Mouse (Mus musculus) fat pad, adult 2 months (tissue): ENCODE measurements around the gene Pax3.

Source experiments
- DNase-seq: peaks from one replicate; pipeline ENCODE4 v3.0.0-alpha.2; 2011; ENCODE audit warnings: low read depth, low spot score; ENCODE audit errors: extremely low read depth

Gene Pax3

DNA sequence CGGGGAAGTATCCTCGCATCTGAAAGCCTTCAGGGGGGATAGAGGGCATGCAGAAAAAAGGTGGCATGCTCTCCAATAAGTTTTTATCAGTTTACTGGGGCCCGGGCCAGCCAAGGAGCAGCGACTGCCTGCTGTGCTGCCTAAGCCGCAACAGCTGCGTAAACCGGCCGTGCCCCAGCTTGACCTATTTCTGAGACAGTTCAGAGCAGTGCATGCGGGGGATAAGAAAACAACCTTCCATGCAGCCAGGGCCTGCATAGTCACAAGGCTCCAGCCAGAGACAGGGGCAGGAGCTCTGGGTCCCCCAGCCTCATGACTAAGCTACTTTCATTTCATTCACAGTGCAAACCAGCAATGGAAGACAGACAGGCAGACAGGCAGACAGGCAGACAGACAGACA lies 15.1 kb downstream of the Pax3 start:
- no peak for DNase-seq

DNA sequence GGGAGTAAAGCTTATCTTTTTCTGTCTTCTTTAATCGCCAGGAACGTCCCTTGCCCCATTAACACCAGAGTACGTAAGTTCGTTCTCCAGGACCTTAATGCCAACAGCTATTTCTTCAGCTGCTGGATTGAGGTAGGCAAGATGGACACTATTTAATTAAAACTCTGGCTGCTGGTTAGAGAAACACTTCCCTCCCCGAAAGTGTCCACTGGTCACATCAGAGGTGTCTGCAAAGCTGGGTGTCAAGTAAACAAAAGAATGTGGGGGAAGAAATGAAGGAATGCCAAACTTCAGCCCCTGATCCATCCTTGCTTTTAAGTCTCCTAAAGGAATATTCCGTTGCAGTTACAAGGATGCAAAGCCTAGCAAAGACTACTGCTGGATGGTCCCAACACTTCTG lies 24.6 kb downstream of the Pax3 start:
- no peak for DNase-seq

DNA sequence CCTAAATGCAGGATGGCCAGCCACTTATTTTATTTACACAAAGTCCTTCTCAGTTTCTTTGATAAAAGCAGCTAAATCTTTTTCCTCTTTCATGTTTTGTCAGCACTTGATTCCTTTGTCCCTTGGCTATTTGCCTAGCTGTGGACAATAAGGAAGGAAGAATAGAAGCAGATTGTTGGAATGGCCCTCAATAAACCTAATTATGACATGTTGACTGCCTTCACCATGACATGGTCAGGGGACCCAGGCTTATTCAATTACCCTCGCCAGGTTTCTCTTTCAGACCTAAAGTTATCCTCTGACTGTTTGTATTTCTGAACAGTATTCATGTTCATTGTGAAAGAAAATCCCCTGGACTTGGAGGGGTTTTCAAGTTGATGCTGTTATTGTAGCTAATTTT lies 25.3 kb downstream of the Pax3 start:
- DNase-seq = no peak

DNA sequence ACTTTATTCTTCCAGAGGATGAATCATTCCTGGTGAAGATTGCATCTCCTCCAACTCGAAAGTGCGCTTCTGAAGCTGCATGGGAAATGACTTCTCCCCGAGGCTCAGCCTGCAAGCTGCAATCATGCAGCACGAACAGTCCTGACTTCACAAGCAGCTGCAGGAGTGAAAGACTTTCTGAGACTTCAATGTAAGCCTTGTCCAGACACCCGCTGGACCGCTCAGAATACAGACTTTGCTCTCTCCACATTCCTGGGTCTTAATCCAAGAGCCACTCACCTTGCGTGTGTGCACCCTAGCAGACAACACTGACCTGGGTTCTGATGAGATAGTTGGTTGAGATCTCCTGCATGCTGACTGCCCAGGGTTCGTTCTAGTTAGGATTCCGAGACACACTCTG lies 26.2 kb downstream of the Pax3 start:
- DNase-seq = no peak

DNA sequence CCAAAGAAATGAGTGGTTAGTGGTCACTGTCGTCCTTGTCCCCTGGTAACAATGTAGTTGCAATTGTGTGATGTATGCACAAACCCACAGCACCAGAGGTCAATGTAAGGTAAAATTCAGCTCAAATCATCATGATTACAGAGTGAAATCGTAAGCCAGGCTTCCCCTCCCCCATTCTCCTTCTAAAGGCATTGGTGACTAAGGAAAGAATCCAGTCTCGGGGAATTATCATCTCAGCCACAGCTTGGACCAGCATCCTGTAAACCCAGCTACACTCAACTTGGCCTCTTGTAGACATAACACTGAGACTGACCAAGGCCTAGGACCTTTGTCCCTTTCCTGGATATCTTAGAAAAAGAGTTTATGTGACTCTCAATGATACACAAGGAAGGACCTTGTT lies 28.1 kb downstream of the Pax3 start:
- no peak for DNase-seq

DNA sequence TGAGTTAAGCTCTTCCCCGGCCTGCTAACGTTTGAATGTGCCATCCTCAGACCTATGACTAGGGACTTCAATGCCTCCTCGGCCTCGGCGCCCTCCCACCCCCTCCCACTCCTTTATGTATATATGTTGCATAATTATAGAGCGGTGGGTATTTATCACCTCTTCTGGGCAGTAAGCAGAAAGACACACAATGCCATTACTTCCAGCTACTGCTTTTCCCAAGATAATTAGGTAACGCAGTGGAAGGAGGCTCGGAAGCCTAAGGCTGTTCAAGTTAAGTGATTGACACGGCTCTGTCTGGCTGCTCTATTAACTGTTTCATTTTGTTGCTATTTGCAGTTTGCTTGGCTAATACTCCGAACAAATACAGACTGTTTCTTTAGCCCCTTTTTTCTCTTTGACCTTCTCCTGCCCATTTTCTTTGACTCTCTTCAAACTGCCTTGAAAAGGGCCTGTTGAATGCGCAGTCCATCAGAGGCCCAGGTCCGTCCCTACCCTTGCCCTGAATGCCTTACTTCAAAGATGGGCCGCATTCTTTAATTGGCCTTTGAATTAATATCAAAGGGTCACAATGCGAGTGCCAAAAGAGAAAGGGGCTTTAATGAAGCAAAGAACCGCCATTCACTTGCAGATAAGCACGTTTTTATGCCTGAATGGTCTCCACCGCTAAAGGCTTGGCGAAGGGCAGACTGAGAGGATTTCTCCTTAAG lies 29.2 kb downstream of the Pax3 start:
- DNase-seq = no peak

DNA sequence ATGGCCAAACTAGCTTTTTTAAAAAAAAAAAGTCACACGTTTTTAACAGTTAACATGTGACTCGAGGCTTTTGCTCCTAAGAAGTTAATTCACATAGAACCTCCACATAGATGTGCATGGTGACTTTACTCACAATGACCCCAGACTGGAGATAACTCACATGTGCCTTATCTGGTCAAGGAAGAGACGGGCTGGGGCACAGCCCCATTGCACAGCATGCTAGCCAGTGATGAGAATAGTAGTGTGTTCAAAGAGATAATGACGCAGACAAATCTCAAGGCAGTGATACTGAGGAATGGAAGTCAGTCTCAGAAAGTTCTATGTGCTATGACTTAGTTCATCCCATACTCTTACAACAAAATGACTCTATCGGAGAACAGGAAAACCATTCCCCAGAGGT lies 35.2 kb downstream of the Pax3 start:
- DNase-seq = no peak

DNA sequence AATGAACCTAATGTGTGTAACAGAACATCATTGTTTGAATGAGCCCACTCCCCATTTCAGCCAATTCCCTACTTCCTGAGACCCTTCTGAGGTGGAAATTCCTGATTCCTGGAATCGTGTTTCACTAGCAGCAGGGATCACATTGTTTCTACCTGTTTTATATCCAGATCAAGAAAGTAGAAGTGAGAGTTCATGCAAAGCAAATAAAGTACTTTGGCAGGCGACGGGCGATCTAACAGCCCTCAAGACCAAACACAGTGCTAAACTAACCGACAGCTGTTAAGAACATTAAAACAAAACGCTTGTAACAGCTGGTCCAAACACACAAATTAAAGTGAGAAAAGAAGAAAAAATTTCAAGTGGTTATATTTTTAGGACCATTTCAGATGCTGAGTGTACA lies 39.0 kb downstream of the Pax3 start:
- DNase-seq = no peak

DNA sequence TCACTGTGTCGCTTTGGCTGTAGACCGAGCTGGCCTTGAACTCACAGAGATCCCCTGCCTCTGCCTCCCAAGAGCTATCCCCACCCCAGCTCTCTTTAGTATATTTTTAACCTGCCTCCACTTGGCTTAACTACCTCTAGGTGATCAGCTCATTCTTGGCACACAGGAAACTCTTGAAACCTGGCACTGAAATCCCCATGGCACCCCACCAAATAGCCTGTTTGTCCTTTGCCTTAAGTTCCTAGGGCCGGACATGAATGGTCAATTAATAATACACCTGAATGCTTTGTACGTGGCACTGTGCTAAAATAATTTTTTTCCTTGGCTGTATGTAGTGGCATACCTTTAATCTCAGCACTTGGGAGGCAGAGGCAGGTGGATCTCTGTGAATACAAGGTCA lies 41.1 kb downstream of the Pax3 start:
- no peak for DNase-seq

DNA sequence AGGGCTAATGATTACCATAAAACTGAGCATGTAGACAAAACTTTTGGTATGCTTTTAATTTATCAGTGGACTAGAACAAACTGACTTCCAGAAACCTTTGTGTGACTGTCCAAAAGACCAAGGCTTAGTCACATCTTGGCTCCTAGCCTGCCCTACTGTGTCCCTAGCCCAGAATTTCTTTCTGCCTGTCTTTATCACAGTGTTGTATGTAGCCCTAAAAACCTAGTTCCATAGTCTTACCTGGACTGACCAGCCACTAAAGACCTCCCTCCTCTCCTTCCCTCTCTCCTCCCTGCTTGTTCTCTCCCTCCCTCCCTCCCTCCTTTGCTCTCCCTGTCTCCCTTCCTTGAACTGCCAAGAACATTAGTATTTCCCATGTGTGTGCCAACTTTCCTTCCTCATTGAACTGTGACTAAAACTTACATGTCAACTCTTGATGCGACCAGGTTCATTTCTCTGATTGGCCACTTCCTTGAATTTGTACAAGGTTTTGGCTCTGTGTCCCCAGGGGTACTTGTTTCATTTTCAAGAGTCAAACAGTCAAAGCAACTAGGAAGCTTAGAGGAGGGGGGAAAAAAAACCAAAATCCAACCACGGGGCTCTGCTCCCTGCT lies 48.8 kb downstream of the Pax3 start:
- DNase-seq = no peak

DNA sequence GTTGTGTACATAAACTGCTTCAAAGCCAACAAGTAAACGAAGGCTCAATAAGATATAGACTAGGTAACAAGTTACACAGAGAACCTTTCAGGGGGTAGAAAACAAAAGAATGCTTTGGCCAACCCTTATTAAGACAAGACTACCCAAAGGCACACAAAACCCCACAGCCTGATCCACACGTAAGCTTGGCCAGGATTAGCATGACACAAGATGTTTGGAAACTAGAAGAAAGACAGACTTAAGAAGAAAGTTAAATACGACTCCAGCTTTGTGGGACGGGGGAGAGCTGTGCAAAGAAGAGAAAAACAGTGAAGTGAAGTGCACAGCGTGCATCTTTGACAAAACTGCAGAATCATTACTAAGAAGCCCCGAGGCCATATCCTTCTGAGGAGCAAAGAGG lies 53.5 kb downstream of the Pax3 start:
- DNase-seq = no peak

DNA sequence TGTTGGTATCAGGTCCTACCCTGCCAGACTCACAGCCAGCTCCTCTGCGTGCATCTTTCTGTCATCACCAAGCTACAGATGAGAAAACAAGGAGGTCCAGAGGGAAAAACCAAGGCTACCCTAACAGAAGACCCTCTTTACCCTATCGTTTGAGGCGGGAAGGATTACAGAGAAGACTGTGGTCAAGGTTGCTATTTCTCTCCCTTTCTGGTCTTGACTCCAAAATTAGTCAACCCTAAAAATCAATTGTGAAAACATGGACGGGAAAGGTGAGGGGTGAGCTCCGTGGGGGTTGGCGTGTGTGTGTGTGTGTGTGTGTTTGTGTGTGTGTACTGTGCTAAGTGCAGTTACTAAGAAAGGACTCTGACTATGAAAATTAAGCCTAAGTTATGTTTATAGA lies 54.0 kb downstream of the Pax3 start:
- DNase-seq = no peak

DNA sequence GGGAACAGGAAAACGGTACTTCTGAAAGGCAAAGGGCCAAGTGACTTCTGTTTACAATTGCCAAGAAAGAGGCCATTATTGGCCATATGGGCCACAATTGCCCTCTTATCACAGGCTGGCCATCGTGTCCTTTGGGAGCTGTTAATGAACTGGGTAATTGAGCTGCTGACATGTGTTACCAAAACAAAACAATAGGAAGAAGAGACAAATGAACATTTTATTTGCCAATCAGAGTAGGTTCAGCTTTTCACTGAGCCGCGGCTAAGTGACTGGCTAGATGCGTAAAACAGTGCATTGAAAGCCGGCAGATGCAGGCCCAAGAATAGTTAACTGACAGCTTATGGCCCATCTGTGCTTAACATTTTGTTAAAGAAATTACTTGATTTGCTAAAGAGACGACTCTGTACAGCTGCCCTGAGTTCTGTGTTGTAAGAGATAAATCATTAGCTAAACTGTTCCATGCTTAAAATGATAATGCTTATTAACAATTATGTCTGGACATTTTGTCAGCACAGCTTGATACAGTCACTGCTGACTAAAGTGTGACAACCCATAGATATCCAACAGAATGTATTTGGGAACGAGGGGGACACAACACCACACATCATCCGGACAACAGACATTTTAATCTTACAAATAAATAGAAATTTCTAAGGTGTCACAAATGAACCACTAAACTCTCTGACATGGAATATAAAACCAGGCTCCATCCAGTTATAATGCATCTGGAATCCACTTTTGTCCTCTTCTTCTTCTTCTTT lies 55.0 kb downstream of the Pax3 start:
- DNase-seq = no peak

DNA sequence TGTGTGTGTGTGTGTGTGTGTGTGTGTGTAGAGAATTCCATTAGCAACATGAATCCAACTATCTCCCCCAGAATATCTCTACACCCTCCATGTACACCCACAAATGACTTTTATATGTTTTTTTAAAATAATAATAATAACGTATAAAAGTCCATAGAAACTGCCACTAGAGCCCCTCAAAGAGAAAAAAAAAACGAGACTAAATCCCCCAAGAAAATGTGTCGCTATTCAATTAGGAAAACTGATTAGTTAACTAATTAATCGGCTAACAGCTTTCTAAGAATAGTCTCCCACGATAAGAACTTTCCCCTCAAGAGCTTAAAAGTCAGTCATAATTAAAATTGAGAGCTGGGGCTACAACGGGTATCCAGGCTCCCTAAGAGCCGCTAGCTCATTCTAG lies 55.6 kb downstream of the Pax3 start:
- no peak for DNase-seq

DNA sequence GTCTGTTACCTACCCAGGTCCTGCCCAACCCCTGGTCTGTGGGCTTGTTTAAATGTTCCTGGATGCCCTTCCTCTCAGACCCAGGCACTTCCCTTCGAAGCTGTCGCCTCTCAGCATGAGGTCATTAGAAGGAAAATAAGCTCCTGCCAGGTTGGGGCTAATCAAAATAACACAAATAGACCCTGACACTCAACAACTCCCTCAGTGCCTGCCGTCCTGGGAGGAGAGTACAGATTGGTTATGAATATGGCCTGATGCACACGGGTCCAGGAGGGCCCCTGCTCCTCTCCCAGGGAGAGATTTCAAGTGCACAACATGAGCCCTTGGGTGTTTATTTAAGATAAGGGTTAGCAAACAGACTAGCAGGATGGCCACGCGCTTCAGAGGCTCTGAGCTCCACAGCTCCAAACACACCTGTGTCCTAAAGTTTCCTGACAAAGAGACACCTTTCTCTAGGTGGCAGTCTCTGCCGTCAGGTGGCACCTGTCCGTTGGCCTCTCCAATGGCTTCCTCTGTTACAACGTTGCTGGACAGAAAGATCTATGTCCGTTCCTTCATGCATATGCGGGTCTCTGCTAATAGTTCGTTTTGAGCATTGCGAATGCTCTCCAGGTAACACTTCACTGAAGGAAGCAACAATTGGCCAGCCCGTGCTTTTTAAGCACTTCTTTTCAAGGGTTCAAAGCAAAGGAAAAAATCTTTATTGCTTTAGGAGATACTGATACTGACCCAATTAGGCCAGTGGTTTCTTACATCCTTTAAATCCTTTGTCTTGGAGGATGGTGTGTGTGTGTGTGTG lies 56.2 kb downstream of the Pax3 start:
- DNase-seq = no peak

DNA sequence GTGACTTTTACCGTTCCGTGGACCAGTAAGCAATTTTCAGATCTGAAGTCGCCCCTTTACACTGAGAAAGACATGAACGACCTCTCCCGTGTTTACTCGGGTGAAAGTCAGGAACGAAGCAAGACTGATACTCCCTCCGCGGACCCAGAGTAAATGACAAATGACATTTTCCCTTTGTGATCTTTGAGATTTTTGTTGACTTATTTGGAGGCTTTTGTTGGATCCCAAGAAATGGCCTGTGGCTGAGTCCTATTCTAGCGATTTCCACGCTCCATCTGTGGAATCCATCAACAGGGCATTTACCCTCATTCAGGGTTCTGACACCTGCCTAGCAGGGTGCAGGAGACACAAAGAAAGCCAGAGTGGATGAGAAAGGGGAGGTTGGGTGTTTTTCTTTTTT lies 57.6 kb downstream of the Pax3 start:
- DNase-seq = no peak

DNA sequence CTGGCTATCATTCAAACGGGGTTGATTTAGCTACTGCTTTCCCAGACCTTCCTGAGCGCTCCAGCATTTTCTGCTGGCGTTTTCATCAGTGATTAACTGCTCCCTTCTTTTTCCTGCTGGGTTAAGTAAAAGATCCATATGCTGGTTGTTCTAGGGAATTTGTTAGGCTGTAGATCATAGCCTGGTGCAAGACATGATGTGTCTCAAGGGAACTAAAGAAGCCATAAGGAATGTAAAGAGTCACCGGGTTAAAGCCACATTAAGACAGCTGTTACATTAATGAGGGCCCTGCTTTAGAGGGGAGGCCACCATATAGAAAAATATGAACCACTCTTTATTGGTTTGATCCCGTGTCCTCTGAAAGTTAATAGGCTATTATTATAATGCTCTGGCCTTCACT lies 67.7 kb downstream of the Pax3 start:
- DNase-seq = no peak

DNA sequence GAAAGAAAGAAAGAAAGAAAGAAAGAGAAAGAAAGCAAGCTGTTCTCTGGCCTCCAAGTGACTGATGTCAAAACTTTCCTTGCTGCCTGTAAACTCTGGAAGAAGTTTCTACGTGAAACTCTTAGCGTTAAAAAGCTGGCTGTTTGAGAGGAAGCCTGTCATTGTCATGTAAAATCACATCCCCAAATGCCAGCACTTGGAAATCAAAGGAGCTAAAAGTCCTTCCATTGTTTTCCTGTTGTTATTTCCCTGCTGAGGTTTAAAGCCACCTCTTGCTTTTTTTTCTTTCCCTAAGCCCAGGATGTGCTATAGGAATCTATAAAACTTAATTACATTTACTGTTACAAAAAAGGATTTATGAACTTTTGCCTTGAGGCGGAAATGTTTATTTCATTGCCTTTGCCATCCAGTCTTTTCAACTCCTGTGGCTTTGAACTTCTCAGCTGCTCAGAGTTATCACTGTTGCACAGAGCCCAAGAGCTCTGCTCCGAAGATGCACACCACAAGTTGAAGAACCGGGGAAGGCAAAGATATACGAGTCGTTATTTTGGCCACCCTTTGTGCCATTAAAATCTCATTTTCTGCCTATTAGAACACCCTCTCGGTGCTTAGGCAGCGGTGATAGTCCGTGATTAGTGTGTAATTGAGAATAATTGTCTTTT lies 76.9 kb downstream of the Pax3 start:
- no peak for DNase-seq

DNA sequence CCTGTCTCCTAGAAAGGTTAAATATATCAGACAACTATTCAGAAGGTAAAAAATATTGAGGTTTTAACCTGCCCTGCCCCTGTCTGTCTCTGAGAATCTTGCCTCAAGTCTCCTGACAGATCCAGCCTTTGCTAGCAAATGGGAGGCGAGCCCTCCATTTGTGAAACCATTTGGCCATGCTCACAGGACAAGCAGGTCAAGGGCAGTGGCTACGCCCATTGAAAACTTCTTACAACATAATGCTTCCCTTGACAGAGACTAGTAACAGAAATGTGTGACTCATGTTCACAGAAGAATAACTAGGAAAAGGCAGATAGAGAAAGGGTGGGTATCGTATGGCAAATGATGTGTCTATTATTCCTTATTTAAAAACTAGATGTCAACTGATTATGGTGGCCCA lies 80.9 kb downstream of the Pax3 start:
- no peak for DNase-seq

DNA sequence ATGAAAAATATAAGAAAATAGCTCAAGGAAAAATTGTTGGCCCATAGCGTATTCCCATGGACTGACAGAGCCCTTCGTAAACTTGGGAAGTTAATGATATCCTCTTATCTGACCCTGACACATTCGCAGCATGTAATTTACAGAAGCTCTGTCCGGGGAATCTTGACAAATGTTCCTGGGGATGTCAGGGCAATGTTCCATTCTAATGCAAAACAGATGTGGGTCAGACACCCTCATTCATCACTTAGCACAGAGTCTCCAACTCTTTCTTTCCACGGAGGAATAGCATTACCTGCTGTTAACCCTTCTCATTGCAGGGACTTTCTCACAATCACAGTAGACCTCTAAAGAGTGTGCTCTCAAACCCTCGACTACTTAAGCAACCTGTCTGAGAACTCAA lies 86.6 kb downstream of the Pax3 start:
- no peak for DNase-seq

DNA sequence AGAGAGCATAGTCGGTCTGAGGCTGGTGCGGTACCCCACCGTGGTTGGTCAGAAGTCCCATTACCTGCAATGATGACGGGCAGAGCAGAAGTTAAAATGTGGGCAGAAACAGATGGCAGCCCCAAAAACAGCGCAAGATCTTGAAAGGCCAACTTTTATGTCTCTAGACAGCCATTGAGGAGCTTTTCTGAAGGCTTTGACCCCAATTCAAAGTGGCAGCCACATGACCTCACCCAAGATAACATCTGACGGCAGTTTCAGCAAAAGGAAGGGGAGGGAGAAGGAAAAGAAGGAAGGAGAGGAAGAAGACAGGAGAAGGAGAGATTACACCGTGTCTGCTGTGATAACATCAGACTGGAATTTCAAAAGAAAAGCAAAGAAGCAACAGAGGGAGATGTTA lies 93.4 kb downstream of the Pax3 start:
- no peak for DNase-seq
